Mouse (Mus musculus): ENCODE data around the gene Il22. TPM values are rescaled to one million over a fixed set of nuclear protein-coding genes. Genes with fewer than 3 reads are reported as not detected.
"Not testable (repeated sequence)": the region's sequence is repeated elsewhere in the genome, so short reads cannot be mapped to it uniquely, and the experiment has no call there.

Gene Il22
- total RNA-seq (2021), result not detected
- long read RNA-seq, experiment 1, result 0 reads
- long read RNA-seq, experiment 2, result 0 reads

GRCm38 (mm10) chr10:118204642-118205041 is at the start of gene Il22:
TSS of gene Il22 (plus strand) at chr10:118204942.
- DNase-seq, result no peak
- intact Hi-C loops (cut with DNase I; ENCODE audit: low total_unique reads), result no loop called here

GRCm38 (mm10) chr10:118155932-118156331 is 48.8 kb upstream of the Il22 start:
- intact Hi-C loops (cut with DNase I; ENCODE audit: low total_unique reads), result no loop called here
- no peak for DNase-seq

- DNase-seq, result no peak
- intact Hi-C loops (cut with DNase I; ENCODE audit: low total_unique reads), result no loop called here
Measured at GRCm38 (mm10) chr10:118161131-118161530, 43.6 kb upstream of the Il22 start.

GRCm38 (mm10) chr10:118169212-118169611 is 35.5 kb upstream of the Il22 start:
- no peak for DNase-seq
- intact Hi-C loops (cut with DNase I; ENCODE audit: low total_unique reads), result no loop called here

- intact Hi-C loops (cut with DNase I; ENCODE audit: low total_unique reads), result no loop called here
- no peak for DNase-seq
Measured at GRCm38 (mm10) chr10:118172416-118172815, 32.3 kb upstream of the Il22 start.

DNA sequence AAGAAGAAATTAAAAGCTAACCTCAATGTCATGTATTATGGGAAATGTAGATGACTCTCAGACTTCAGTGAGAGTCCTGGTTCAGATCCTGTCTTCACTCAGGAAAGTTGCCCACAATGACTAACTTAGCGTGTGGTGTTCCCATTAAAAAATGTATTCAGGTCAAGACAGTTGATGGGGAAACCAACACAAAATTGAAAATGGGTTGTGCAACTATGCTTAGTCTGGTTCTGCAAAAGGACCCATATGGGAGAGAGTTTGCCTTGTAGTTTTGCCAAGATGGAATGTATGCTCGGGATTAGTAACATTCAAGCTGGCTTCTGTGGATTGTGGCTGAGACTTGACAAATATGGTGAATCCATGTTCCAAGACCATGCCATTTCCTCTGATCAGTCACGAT is 31.9 kb upstream of the Il22 start:
- intact Hi-C loops (cut with DNase I; ENCODE audit: low total_unique reads), result no loop called here

DNA sequence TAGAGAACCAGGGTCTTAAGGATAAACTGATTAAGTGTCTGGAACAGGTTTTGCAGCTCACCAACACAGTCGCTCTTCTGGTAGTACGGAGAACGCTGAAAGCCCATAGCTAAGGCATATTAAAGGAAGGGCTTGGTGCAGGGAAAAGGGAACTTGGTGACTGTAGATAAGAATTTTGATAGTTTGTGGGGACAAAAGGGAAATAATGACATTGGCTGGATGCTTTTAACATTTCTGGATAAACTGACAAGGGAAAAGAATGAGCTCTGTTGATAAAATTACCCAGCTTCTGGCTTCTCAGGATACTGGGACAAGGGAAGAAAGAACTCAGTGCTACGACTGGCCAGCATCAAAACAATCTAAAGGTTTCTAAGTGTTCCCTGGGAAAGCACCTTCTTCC is 29.2 kb upstream of the Il22 start:
- intact Hi-C loops (cut with DNase I; ENCODE audit: low total_unique reads); DNase-seq: not testable (repeated sequence)

More for the DNA sequence above, 31.9 kb upstream of the Il22 start:
- no peak for DNase-seq

DNA sequence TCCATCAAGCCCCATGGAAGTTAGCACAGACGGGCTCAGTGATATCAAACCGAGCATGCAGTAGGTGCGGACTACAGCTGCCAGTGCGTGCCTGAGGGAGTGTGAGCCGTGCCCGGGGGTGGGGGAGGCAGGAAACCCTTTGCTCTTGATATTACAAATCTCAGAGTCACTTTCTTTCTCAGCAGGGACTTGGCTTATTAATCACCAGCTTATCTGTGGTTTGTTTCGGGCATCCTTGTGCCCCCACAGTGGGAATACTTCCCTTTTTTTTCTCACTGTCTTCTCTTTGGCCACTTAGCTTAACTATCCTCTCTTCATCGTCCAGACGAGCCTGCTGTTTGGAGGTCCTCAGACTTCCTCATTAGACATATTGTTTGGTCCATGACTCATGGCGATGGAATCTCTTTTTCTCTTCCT is 26.0 kb upstream of the Il22 start:
- intact Hi-C loops (cut with DNase I; ENCODE audit: low total_unique reads), result no loop called here

GRCm38 (mm10) chr10:118179265-118179664 is 25.5 kb upstream of the Il22 start:
- intact Hi-C loops (cut with DNase I; ENCODE audit: low total_unique reads), result no loop called here
- no peak for DNase-seq

More for the DNA sequence above, 26.0 kb upstream of the Il22 start:
- DNase-seq, result no peak

DNA sequence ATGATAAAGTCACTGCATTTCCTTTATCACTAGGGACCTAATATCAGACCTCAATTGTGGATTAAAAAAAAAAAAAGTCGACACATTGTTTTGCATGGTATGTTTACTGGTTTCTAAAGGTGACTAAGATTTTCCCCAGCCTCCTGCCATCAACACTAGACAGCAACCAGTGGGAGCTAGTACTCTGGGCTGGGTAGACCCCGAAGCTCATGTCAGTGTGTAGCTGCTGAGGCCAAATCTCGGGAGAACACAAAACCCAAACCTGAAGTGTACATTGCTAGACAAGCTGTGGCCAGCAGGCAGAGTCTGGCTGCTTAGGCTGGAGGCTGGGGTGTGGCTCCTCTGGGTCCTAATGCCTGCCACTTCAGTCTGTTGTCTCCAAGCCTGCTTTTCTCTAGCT is 9.6 kb upstream of the Il22 start:
- DNase-seq; intact Hi-C loops (cut with DNase I; ENCODE audit: low total_unique reads): not testable (repeated sequence)

DNA sequence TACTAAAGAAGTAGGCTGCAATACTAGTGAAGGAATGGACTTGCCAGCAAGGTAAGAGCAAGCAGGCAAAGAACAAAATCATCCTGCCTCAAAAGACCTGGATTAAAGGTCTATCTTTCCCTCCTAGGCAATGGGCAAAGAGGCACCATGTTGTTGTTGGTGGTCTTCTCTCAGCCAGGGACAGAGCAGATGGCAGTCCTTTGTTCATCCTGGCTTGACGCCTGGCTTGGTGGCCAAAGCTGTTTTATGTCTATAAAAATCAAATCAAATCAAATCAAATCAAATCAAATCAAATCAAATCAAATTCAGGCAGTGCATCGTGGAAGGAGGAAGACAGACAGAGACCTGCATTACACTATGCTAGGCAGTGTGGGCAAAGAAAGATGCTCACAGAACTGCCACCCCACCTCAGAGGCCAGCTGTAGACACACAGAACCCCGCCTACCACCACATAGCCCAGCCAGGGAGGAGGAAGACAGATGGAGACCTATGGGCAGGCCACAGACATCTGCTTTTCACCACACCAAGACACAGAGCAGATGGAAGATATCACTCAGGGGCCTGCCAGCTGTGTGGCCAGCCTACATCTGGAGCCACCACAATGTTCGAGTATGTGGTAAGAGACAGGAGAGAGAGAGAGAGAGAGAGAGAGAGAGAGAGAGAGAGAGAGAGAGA is 11.1 kb downstream of the Il22 start:
- intact Hi-C loops (cut with DNase I; ENCODE audit: low total_unique reads); DNase-seq: not testable (repeated sequence)

- DNase-seq; intact Hi-C loops (cut with DNase I; ENCODE audit: low total_unique reads): not testable (repeated sequence)
Measured at GRCm38 (mm10) chr10:118227629-118228028, 22.9 kb downstream of the Il22 start.

- not testable (repeated sequence) for DNase-seq
Measured at GRCm38 (mm10) chr10:118232607-118233006, 27.9 kb downstream of the Il22 start.

DNA sequence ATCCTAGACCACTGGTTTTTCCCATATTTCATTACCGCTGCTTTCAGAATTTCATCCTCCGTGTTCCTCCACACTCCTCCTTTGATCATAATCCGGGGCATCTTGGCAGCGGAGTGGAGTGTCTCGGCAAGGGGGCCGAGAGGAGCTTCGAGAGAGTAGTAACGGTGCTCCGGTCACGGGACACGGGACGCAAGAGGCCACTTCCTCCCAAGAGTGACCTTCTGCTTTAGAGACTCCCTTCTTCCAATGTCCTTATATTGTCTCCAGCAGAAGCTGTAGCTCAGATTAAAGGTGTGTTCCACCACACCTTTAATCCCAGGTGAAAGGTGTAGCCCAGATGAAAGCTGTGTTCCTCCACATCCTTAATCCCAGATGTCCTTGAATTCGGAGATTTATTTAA is 35.9 kb downstream of the Il22 start, which contains the start of gene Gm32717:
TSS of gene Gm32717 (minus strand) at position 101 of the 400 bp plus-strand sequence.
- DNase-seq; intact Hi-C loops (cut with DNase I; ENCODE audit: low total_unique reads): not testable (repeated sequence)

More at GRCm38 (mm10) chr10:118232607-118233006, 27.9 kb downstream of the Il22 start:
- intact Hi-C loops (cut with DNase I; ENCODE audit: low total_unique reads), result not testable (repeated sequence)

DNA sequence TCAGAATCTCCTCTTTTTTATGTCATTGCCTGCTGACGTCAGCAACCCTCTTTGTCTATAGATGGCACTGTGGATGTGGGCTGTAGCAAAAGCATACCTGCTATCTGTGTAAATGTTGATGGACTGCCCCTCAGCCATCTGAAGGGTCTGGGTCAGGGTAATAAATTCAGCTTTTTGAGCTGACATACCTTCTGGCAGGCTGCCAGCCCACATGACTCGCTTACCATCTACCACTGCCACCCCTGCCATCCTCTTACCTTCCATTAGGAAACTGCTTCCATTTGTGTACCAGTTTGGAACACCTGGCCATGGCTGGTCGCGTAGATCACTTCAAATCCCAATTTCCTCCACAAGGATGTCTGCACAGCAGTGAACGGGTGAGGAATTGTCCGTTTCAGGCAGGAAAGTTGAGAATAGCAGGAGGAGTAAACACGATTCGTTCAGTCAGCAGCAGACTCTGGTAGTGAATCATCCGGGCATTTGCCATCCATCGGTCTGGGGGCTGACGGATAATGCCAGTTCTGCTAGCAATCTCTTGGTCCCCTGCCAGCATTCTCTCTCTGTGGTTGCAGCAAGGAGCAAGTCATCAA is 44.4 kb downstream of the Il22 start:
- intact Hi-C loops (cut with DNase I; ENCODE audit: low total_unique reads); DNase-seq: not testable (repeated sequence)

DNA sequence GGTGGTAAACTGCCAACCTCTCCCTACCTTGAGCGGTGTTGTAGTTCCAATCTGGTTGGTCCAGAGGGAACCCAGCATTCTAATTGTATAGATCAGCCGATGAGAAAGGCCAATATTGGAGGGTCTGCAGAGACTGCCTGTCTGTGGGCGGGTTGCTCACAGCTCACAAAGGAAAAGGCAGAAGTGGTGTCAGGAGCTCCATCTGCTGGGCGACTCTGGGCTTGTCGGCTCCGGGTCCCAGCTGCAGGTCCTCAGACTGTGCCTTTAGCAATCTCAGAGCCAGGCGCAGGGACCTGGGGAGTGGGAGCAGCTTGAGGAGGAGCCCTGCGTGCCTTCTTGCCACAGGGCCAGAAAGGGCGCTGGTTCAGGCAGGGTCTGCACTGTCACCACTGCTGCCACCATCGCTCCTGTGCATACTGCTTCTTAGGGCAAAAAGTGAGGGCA is 46.1 kb downstream of the Il22 start:
- DNase-seq, result peak; percentile 5
- intact Hi-C loops (cut with DNase I; ENCODE audit: low total_unique reads), result no loop called here

- DNase-seq; intact Hi-C loops (cut with DNase I; ENCODE audit: low total_unique reads): not testable (repeated sequence)
Measured at GRCm38 (mm10) chr10:118258388-118258787, 53.6 kb downstream of the Il22 start, which contains the start of gene Gm32802. TSS of gene Gm32802 (plus strand) at chr10:118258688.
